Mouse (Mus musculus): ENCODE results near the gene Asphd1. TPM values are rescaled to one million over a fixed set of nuclear protein-coding genes. Genes with fewer than 3 reads are reported as not detected.
"Not testable (repeated sequence)": the region's sequence is repeated elsewhere in the genome, so short reads cannot be mapped to it uniquely, and the experiment has no call there.

Gene Asphd1
- total RNA-seq, 2 experiments from 2014 or later: not detected

GRCm38 (mm10) chr7:126955125-126955524, 5.7 kb upstream of the Asphd1 start:
- DNase-seq: no peak
- intact Hi-C loops (cut with DNase I; ENCODE audit: low total_unique reads): no loop called here

GRCm38 (mm10) chr7:126952646-126953045, 3.3 kb upstream of the Asphd1 start:
- no peak for DNase-seq
- intact Hi-C loops (cut with DNase I; ENCODE audit: low total_unique reads): loop anchor here (5.0 kb wide), 1 partner anchor 125 kb away; no protein-coding TSS in a partner anchor

GRCm38 (mm10) chr7:126951741-126952140, 2.4 kb upstream of the Asphd1 start:
- intact Hi-C loops (cut with DNase I; ENCODE audit: low total_unique reads): loop anchor here (5.0 kb wide), 1 partner anchor 124 kb away; no protein-coding TSS in a partner anchor
- no peak for DNase-seq

- no peak for DNase-seq
- intact Hi-C loops (cut with DNase I; ENCODE audit: low total_unique reads): loop anchor here (5.0 kb wide), 1 partner anchor 124 kb away; no protein-coding TSS in a partner anchor
Observed at GRCm38 (mm10) chr7:126950647-126951615, 1.5 kb upstream of the Asphd1 start.

- intact Hi-C loops (cut with DNase I; ENCODE audit: low total_unique reads): loop anchor here (5.0 kb wide), 1 partner anchor 123 kb away; no protein-coding TSS in a partner anchor
- DNase-seq: peak; percentile 91
Observed at GRCm38 (mm10) chr7:126949793-126950646, 638 bp upstream of the Asphd1 start, which contains the start of gene Sez6l2. Gene Sez6l2 (plus strand): TSS chr7:126950563.

- intact Hi-C loops (cut with DNase I; ENCODE audit: low total_unique reads): no loop called here
- DNase-seq: no peak
Observed at GRCm38 (mm10) chr7:126948626-126949025, 756 bp downstream of the Asphd1 start.

GRCm38 (mm10) chr7:126946530-126946929, 2.9 kb downstream of the Asphd1 start:
- intact Hi-C loops (cut with DNase I; ENCODE audit: low total_unique reads): no loop called here
- peak; percentile 29 for DNase-seq

GRCm38 (mm10) chr7:126941801-126942200, 7.6 kb downstream of the Asphd1 start:
- intact Hi-C loops (cut with DNase I; ENCODE audit: low total_unique reads): no loop called here

GRCm38 (mm10) chr7:126941171-126941570, 8.2 kb downstream of the Asphd1 start:
- intact Hi-C loops (cut with DNase I; ENCODE audit: low total_unique reads): no loop called here

More at GRCm38 (mm10) chr7:126941801-126942200, 7.6 kb downstream of the Asphd1 start:
- DNase-seq: no peak

GRCm38 (mm10) chr7:126932652-126933051, 16.7 kb downstream of the Asphd1 start:
- intact Hi-C loops (cut with DNase I; ENCODE audit: low total_unique reads): no loop called here
- no peak for DNase-seq

More at GRCm38 (mm10) chr7:126941171-126941570, 8.2 kb downstream of the Asphd1 start:
- DNase-seq: no peak

GRCm38 (mm10) chr7:126929046-126929445, 20.3 kb downstream of the Asphd1 start:
- DNase-seq: no peak
- intact Hi-C loops (cut with DNase I; ENCODE audit: low total_unique reads): no loop called here

GRCm38 (mm10) chr7:126928384-126929037, 20.9 kb downstream of the Asphd1 start, which contains the start of gene Kctd13:
Gene Kctd13 (plus strand): TSS chr7:126928879.
- peak; percentile 94 for DNase-seq
- intact Hi-C loops (cut with DNase I; ENCODE audit: low total_unique reads): no loop called here

- intact Hi-C loops (cut with DNase I; ENCODE audit: low total_unique reads): no loop called here
- DNase-seq: no peak
Observed at GRCm38 (mm10) chr7:126926299-126926698, 23.1 kb downstream of the Asphd1 start.

GRCm38 (mm10) chr7:126923999-126924398, 25.4 kb downstream of the Asphd1 start:
- no peak for DNase-seq
- intact Hi-C loops (cut with DNase I; ENCODE audit: low total_unique reads): no loop called here

GRCm38 (mm10) chr7:126922624-126923060, 26.7 kb downstream of the Asphd1 start, which contains the start of gene Tmem219:
Gene Tmem219 (minus strand): TSS chr7:126922917.
- DNase-seq: peak; percentile 59
- intact Hi-C loops (cut with DNase I; ENCODE audit: low total_unique reads): no loop called here

GRCm38 (mm10) chr7:126921563-126921962, 27.8 kb downstream of the Asphd1 start:
- DNase-seq: no peak

GRCm38 (mm10) chr7:126919973-126920372, 29.4 kb downstream of the Asphd1 start:
- DNase-seq: no peak
- intact Hi-C loops (cut with DNase I; ENCODE audit: low total_unique reads): no loop called here

More at GRCm38 (mm10) chr7:126921563-126921962, 27.8 kb downstream of the Asphd1 start:
- intact Hi-C loops (cut with DNase I; ENCODE audit: low total_unique reads): no loop called here

- intact Hi-C loops (cut with DNase I; ENCODE audit: low total_unique reads); DNase-seq: not testable (repeated sequence)
Observed at GRCm38 (mm10) chr7:126918356-126918755, 31.0 kb downstream of the Asphd1 start.

- intact Hi-C loops (cut with DNase I; ENCODE audit: low total_unique reads): no loop called here
- DNase-seq: no peak
Observed at GRCm38 (mm10) chr7:126914844-126915243, 34.5 kb downstream of the Asphd1 start.

All from gastrocnemius, postnatal 14 days (tissue).